Mouse (Mus musculus): ENCODE data around the gene Rnf166. TPM values are rescaled to one million over a fixed set of nuclear protein-coding genes. Genes with fewer than 3 reads are reported as not detected.

Rnf166 gene
- total and polyA plus RNA-seq, 3 experiments, result 7.7 to 13.0 (median 8.5) TPM

DNA sequence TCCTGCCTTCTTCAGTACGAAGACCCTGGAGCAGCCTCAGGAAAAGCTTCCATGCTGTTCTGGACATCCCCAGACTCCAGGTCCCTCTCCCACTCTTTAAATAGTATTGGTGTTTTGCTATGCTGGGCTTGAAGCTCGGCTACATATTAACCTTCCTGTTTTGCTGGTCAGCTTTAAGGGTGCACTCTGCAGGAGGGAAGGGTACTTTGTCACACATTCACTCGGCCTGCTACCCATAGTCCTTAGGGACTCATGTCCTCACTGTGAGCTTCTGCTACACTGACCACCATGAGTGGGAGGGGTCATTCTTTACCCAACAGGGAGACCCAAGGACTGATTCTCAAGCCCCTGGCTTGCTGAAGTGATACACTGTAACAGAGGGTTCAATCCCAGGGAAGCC lies 45.2 kb downstream of the Rnf166 start:
- H3K36me3 ChIP-seq (replicated peaks in 1 of 2; ENCODE audit: control insufficient read depth in 1 of 2, insufficient read depth in 1 of 2, low read length in 1 of 2), result peaks cover 30 to 63% of the 10 kb centered on the region in 2 experiments
- H3K4me2 ChIP-seq (ENCODE audit: insufficient read depth, low read depth, poor library complexity, severe bottlenecking), result peak overlapping the region; percentile 92
- H3K9me3 ChIP-seq (replicated peaks; ENCODE audit: low read length), result peaks cover 3% of the 10 kb centered on the region
- in situ Hi-C loops (cut with MboI; ENCODE audit: low pct_ligation_motif_present, low pct_unique_long_range_greater_than_20kb, low sequenced_read_pairs) (loop anchor here (25.0 kb wide), 1 partner anchor 843 kb away; the partner anchor contains the start of genes Fbxo31 and Map1lc3b), dilution Hi-C loops (cut with MboI; ENCODE audit: extremely low pct_ligation_motif_present, extremely low pct_unique_long_range_greater_than_20kb, low sequenced_read_pairs) (no loop called here)
- H3K9ac ChIP-seq (ENCODE audit: insufficient read depth, low read depth), result peak overlapping the region; percentile 93
- H3K4me3 ChIP-seq (replicated peaks in 1 of 3; ENCODE audit: low read depth in 2 of 3, low read length in 2 of 3, poor library complexity in 1 of 3), result peak overlapping the region; percentile 12 to 85 (median 48)
- DNase-seq (ENCODE audit: extremely low read depth), result peak; percentile 22
- no peaks in the 10 kb centered on the region for H3K27me3 ChIP-seq (replicated peaks)
- H3K4me1 ChIP-seq (ENCODE audit: control insufficient read depth in 1 of 2, insufficient read depth in 2 of 2), result peaks cover 41 to 56% of the 10 kb centered on the region in 2 experiments
- no peak for TF ChIP-seq ELF1 (IDR thresholded peaks at IDR 0.05; ENCODE audit: low read depth, low read length)
- TF ChIP-seq MAZ (IDR thresholded peaks at IDR 0.05; ENCODE audit: low read depth, low read length), result 0 out of 2 replicates have a peak, but pooled peaks have one; percentile 5
- H3K27ac ChIP-seq (ENCODE audit: insufficient read depth, low read depth), result peak overlapping the region; percentile 98
- H3K79me2 ChIP-seq (replicated peaks; ENCODE audit: control insufficient read depth, extremely low read depth, insufficient read depth, poor library complexity, severe bottlenecking), result peaks cover 44% of the 10 kb centered on the region

DNA sequence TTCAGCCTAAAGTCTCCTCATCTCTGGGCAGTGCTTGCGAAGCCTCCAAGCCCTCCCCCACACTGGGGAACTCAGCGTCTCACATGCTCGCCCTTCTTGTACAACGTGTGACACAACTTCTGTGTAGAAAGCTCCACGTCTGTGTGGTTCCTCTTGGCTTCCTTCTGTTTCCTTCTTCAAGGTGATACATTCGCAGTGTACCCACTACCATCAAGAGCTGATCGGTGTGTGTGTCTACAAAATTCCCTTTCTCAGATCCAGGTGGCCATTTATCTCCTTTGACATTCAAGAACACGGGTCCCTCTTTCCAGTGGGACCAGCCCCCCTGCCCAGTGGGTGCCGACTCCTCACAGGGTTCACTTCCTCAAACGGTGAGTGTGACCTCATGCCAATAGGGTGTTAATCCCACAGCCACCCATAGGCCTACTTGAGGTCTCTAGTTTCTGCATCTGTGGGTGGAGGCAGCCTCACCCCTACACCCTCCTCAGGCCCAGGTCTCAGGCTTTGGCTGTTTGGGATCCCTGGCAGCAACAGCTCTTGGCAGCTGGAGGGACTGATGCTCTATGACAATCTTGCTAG lies 45.7 kb downstream of the Rnf166 start:
- in situ Hi-C loops (cut with MboI; ENCODE audit: low pct_ligation_motif_present, low pct_unique_long_range_greater_than_20kb, low sequenced_read_pairs), result loop anchor here (25.0 kb wide), 1 partner anchor 843 kb away; the partner anchor contains the start of genes Fbxo31 and Map1lc3b
- Histone ChIP-seq H3K4me1 (ENCODE audit: control insufficient read depth in 1 of 2, insufficient read depth in 2 of 2) (peaks cover 41 to 61% of the 10 kb centered on the region in 2 experiments), H3K4me3 (replicated peaks in 1 of 3; ENCODE audit: low read depth in 2 of 3, low read length in 2 of 3, poor library complexity in 1 of 3) (peak overlapping the region; percentile 43 to 85 (median 48)), H3K36me3 (replicated peaks in 1 of 2; ENCODE audit: control insufficient read depth in 1 of 2, insufficient read depth in 1 of 2, low read length in 1 of 2) (peaks cover 35 to 63% of the 10 kb centered on the region in 2 experiments), H3K79me2 (replicated peaks; ENCODE audit: control insufficient read depth, extremely low read depth, insufficient read depth, poor library complexity, severe bottlenecking) (peaks cover 44% of the 10 kb centered on the region), H3K9ac (ENCODE audit: insufficient read depth, low read depth) (peak overlapping the region; percentile 93), H3K27me3 (replicated peaks) (no peaks in the 10 kb centered on the region), H3K9me3 (replicated peaks; ENCODE audit: low read length) (no peaks in the 10 kb centered on the region), H3K27ac (ENCODE audit: insufficient read depth, low read depth) (peak overlapping the region; percentile 98), H3K4me2 (ENCODE audit: insufficient read depth, low read depth, poor library complexity, severe bottlenecking) (peak overlapping the region; percentile 92)
- DNase-seq (ENCODE audit: extremely low read depth), result peak; percentile 91
- dilution Hi-C loops (cut with MboI; ENCODE audit: extremely low pct_ligation_motif_present, extremely low pct_unique_long_range_greater_than_20kb, low sequenced_read_pairs), result no loop called here
- no peak for TF ChIP-seq CTCF (conservative IDR thresholded peaks at IDR 0.05 in 1 of 2, IDR thresholded peaks at IDR 0.05 in 1 of 2; ENCODE audit: low read depth in 2 of 2, low read length in 2 of 2)
- no peak for TF ChIP-seq E2F4 (IDR thresholded peaks at IDR 0.05; ENCODE audit: insufficient replicate concordance, low read depth, low read length)
- TF ChIP-seq ELF1 (IDR thresholded peaks at IDR 0.05; ENCODE audit: low read depth, low read length), result peak; percentile 62
- TF ChIP-seq MAZ (IDR thresholded peaks at IDR 0.05; ENCODE audit: low read depth, low read length), result peak; percentile 38; the same call in 1 of the 2 replicates
- no peak for TF ChIP-seq ZNF384 (IDR thresholded peaks at IDR 0.05; ENCODE audit: low read depth, low read length)
- 0 out of 2 replicates have a peak, but pooled peaks have one; percentile 53 for TF ChIP-seq UBTF (IDR thresholded peaks at IDR 0.05; ENCODE audit: low read depth, low read length)
- peak; percentile 92 for TF ChIP-seq POLR2AphosphoS2 (IDR thresholded peaks at IDR 0.05; ENCODE audit: low read depth, low read length)
- TF ChIP-seq MYC (IDR thresholded peaks at IDR 0.05; ENCODE audit: low read depth, low read length), result peak; percentile 83
- TF ChIP-seq JUN (IDR thresholded peaks at IDR 0.05; ENCODE audit: insufficient read depth, low read depth, low read length), result peak; percentile 20
- no peak; the same call in 1 of the 2 replicates for TF ChIP-seq NELFE (IDR thresholded peaks at IDR 0.05; ENCODE audit: low read depth, low read length)
- TF ChIP-seq MAFK (IDR thresholded peaks at IDR 0.05; ENCODE audit: insufficient replicate concordance, low read length), result no peak
- no peak for TF ChIP-seq ZKSCAN1 (IDR thresholded peaks at IDR 0.05; ENCODE audit: borderline replicate concordance, low read depth, low read length)
- no peak; the same call in 1 of the 2 replicates for TF ChIP-seq CHD2 (IDR thresholded peaks at IDR 0.05; ENCODE audit: low read length)
- no peak for TF ChIP-seq ZC3H11A (IDR thresholded peaks at IDR 0.05; ENCODE audit: low read depth, low read length)
- TF ChIP-seq JUND (conservative IDR thresholded peaks at IDR 0.05; ENCODE audit: low read depth, low read length), result 0 out of 2 replicates have a peak, but pooled peaks have one; percentile 12
- TF ChIP-seq MAX (IDR thresholded peaks at IDR 0.05; ENCODE audit: low read length), result peak; percentile 83
- no peak for TF ChIP-seq GABPA (IDR thresholded peaks at IDR 0.05; ENCODE audit: insufficient replicate concordance, low read depth, low read length)
- peak; percentile 27; the same call in 1 of the 2 replicates for TF ChIP-seq MEF2A (IDR thresholded peaks at IDR 0.05; ENCODE audit: borderline replicate concordance, low read depth, low read length)
- TF ChIP-seq BHLHE40 (IDR thresholded peaks at IDR 0.05; ENCODE audit: low read depth, low read length), result peak; percentile 76
- no peak; the same call in 1 of the 2 replicates for TF ChIP-seq RAD21 (IDR thresholded peaks at IDR 0.05; ENCODE audit: low read depth, low read length)
- peak; percentile 74 for TF ChIP-seq MXI1 (IDR thresholded peaks at IDR 0.05; ENCODE audit: low read depth, low read length)
- TF ChIP-seq SIN3A (IDR thresholded peaks at IDR 0.05; ENCODE audit: low read length), result peak; percentile 83
- no peak for TF ChIP-seq USF1 (IDR thresholded peaks at IDR 0.05; ENCODE audit: low read depth, low read length)
- TF ChIP-seq HCFC1 (IDR thresholded peaks at IDR 0.05; ENCODE audit: low read depth, low read length), result no peak; the same call in 1 of the 2 replicates
- TF ChIP-seq CHD1 (IDR thresholded peaks at IDR 0.05; ENCODE audit: low read depth, low read length), result no peak
- peak; percentile 43 for TF ChIP-seq POLR2A (IDR thresholded peaks at IDR 0.05; ENCODE audit: low read depth, low read length)
- TF ChIP-seq TCF12 (IDR thresholded peaks at IDR 0.05; ENCODE audit: low read depth, low read length), result peak; percentile 55; the same call in 1 of the 2 replicates
- TF ChIP-seq PAX5 (IDR thresholded peaks at IDR 0.05; ENCODE audit: low read length), result no peak
- TF ChIP-seq SMC3 (IDR thresholded peaks at IDR 0.05; ENCODE audit: low read depth, low read length), result no peak
- no peak for TF ChIP-seq USF2 (conservative IDR thresholded peaks at IDR 0.05; ENCODE audit: low read depth, low read length)
- TF ChIP-seq IRF4 (IDR thresholded peaks at IDR 0.05; ENCODE audit: low read depth, low read length), result peak; percentile 87

Measured in CH12.LX (cell line).